Mouse (Mus musculus): ENCODE measurements around the gene Spop.

The Spop gene

GRCm38 (mm10) chr11:95414536-95415161 lies 769 bp downstream of the Spop start:
- CTCF ChIA-PET = interaction anchor here (0.6 kb wide), 1 partner anchor 815 kb away, joined by 4 read pairs; no protein-coding TSS in a partner anchor

- CTCF ChIA-PET = no interaction called here
These were observed 2.1 kb downstream of the Spop start for GRCm38 (mm10) chr11:95415931-95416330.

- CTCF ChIA-PET = no interaction called here
These were observed 3.5 kb downstream of the Spop start for GRCm38 (mm10) chr11:95417341-95417740.

GRCm38 (mm10) chr11:95420880-95421435 lies 7.1 kb downstream of the Spop start:
- CTCF ChIA-PET = no interaction called here

- CTCF ChIA-PET = interaction anchor here (0.5 kb wide), 1 partner anchor 94 kb away, joined by 7 read pairs; no protein-coding TSS in a partner anchor
These were observed 9.6 kb downstream of the Spop start for GRCm38 (mm10) chr11:95423505-95423904.

- CTCF ChIA-PET = no interaction called here
These were observed 17.5 kb downstream of the Spop start for GRCm38 (mm10) chr11:95431344-95431743.

- CTCF ChIA-PET = interaction anchor here (0.7 kb wide), 1 partner anchor 54 kb away, joined by 5 read pairs; no protein-coding TSS in a partner anchor
These were observed 18.3 kb downstream of the Spop start for GRCm38 (mm10) chr11:95432194-95432593.

- CTCF ChIA-PET = no interaction called here
These were observed 31.5 kb downstream of the Spop start for GRCm38 (mm10) chr11:95445371-95445770.

- CTCF ChIA-PET = no interaction called here
These were observed 32.9 kb downstream of the Spop start for GRCm38 (mm10) chr11:95446580-95447305.

- CTCF ChIA-PET = no interaction called here
These were observed 34.5 kb downstream of the Spop start for GRCm38 (mm10) chr11:95448346-95448745.

GRCm38 (mm10) chr11:95455331-95455730 lies 41.5 kb downstream of the Spop start:
- CTCF ChIA-PET = interaction anchor here (0.6 kb wide), 1 partner anchor 397 kb away, joined by 3 read pairs; no protein-coding TSS in a partner anchor

GRCm38 (mm10) chr11:95460872-95461271 lies 47.0 kb downstream of the Spop start:
- CTCF ChIA-PET = no interaction called here

- CTCF ChIA-PET = interaction anchor here (0.6 kb wide), 1 partner anchor 22 kb away, joined by 3 read pairs; no protein-coding TSS in a partner anchor
These were observed 48.3 kb downstream of the Spop start for GRCm38 (mm10) chr11:95462168-95462567.

- CTCF ChIA-PET = no interaction called here
These were observed 53.9 kb downstream of the Spop start for GRCm38 (mm10) chr11:95467731-95468130.

GRCm38 (mm10) chr11:95472942-95473341 lies 59.1 kb downstream of the Spop start:
- CTCF ChIA-PET = interaction anchor here (0.6 kb wide), 1 partner anchor 121 kb away, joined by 4 read pairs; no protein-coding TSS in a partner anchor

GRCm38 (mm10) chr11:95473456-95473855 lies 59.6 kb downstream of the Spop start:
- CTCF ChIA-PET = no interaction called here

- CTCF ChIA-PET = no interaction called here
These were observed 62.4 kb downstream of the Spop start for GRCm38 (mm10) chr11:95476323-95476722.

GRCm38 (mm10) chr11:95479458-95479857 lies 65.6 kb downstream of the Spop start:
- CTCF ChIA-PET = no interaction called here

GRCm38 (mm10) chr11:95480662-95481061 lies 66.8 kb downstream of the Spop start:
- CTCF ChIA-PET = no interaction called here

- CTCF ChIA-PET = no interaction called here
These were observed 71.8 kb downstream of the Spop start for GRCm38 (mm10) chr11:95485634-95486033.

- CTCF ChIA-PET = interaction anchor here (0.6 kb wide), 1 partner anchor 75 kb away, joined by 4 read pairs; no protein-coding TSS in a partner anchor
These were observed 73.4 kb downstream of the Spop start for GRCm38 (mm10) chr11:95487237-95487636.

GRCm38 (mm10) chr11:95490104-95490503 lies 76.2 kb downstream of the Spop start:
- CTCF ChIA-PET = interaction anchor here (0.5 kb wide), 1 partner anchor 10 kb away, joined by 3 read pairs; no protein-coding TSS in a partner anchor

- CTCF ChIA-PET = no interaction called here
These were observed 78.4 kb downstream of the Spop start for GRCm38 (mm10) chr11:95492256-95492655.

All from spleen, embryonic (tissue).